Mouse (Mus musculus): ENCODE results near the gene Setd2.

The Setd2 gene

GRCm38 (mm10) chr9:110654726-110655650 lies 122.6 kb downstream of the Setd2 start:
- DNase-seq: no peak

GRCm38 (mm10) chr9:110655651-110656007 lies 123.2 kb downstream of the Setd2 start:
- DNase-seq: no peak

- DNase-seq: peak; percentile 96 to 97
These were observed 124.1 kb downstream of the Setd2 start, which contains the start of gene Ccdc12 for GRCm38 (mm10) chr9:110656249-110657221. Gene Ccdc12 (plus strand): TSS chr9:110656503.

GRCm38 (mm10) chr9:110657474-110658078 lies 125.2 kb downstream of the Setd2 start:
- no peak for DNase-seq

- DNase-seq: no peak
These were observed 127.1 kb downstream of the Setd2 start for GRCm38 (mm10) chr9:110659521-110659920.

- DNase-seq: no peak
These were observed 127.8 kb downstream of the Setd2 start for GRCm38 (mm10) chr9:110660208-110660607.

- DNase-seq: no peak
These were observed 128.6 kb downstream of the Setd2 start for GRCm38 (mm10) chr9:110660856-110661612.

- DNase-seq: no peak
These were observed 130.4 kb downstream of the Setd2 start for GRCm38 (mm10) chr9:110662844-110663243.

- no peak for DNase-seq
These were observed 133.5 kb downstream of the Setd2 start for GRCm38 (mm10) chr9:110665912-110666311.

- DNase-seq: no peak
These were observed 134.0 kb downstream of the Setd2 start for GRCm38 (mm10) chr9:110666374-110666773.

GRCm38 (mm10) chr9:110667219-110667836 lies 134.9 kb downstream of the Setd2 start:
- DNase-seq: no peak

Measured in cerebellum, postnatal 14 days (tissue).